Mouse (Mus musculus) cerebellum, adult 2 months (tissue): Measurements from ENCODE around the gene Slc13a4.

Experiments used
- CTCF ChIP-seq: fragments of 200-500 bp; IDR thresholded peaks from 2 replicates; pipeline ENCODE4 v1.5.1; 2011; ENCODE audit warnings: low read depth, mild to moderate bottlenecking, control low read depth, low read length, moderate library complexity, borderline replicate concordance; ENCODE audit not compliant: insufficient read depth
- POLR2A ChIP-seq: fragments of 200-500 bp; IDR thresholded peaks from 2 replicates; pipeline ENCODE4 v1.6.1; 2011; ENCODE audit warnings: low read length, control low read depth, borderline replicate concordance; ENCODE audit not compliant: insufficient read depth

DNA sequence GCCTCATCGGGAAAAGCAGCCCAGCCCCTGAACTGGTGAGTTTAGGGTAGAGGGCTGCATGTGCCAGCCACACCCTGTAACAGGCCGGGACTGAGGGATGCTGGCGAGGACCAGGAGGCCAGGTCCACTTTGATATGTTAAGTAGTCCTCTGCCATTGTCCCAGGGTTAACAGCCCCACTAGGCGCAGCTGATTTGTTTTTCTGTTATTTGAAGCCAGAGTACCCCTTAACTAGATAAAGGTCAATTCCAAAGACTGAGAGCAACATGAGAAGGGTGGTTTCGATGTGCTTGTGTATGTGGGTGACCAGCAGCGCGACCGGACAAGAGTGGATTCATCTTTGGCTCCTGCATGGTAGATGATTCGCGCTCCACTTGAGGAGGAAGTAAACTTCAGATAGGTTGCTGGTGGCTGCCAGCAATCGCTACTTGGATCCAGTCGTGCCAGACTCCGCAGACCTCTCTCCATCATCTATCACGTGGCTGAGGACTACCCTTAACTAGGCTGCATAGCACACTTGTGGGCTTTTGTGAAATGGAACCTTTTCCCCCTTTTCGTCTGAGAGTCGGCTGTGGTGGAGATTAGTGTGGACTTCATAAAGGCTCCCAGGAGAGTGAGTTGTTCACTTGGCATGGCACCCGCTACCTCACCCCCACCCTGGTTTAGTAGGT is 56.0 kb downstream of the Slc13a4 start:
- TF ChIP-seq POLR2A (no peak), CTCF (no peak)
